Mouse (Mus musculus) Muller cell, postnatal 12 days (primary cell): Measurements from ENCODE around the gene Olfr1079.
"Not testable (repeated sequence)": the region's sequence is repeated elsewhere in the genome, so short reads cannot be mapped to it uniquely, and the experiment has no call there.

ENCODE experiments used
- DNase-seq: peaks from one replicate; pipeline ENCODE4 v3.0.0-alpha.2; 2015; ENCODE audit errors: inconsistent ontology term

Gene Olfr1079

DNA sequence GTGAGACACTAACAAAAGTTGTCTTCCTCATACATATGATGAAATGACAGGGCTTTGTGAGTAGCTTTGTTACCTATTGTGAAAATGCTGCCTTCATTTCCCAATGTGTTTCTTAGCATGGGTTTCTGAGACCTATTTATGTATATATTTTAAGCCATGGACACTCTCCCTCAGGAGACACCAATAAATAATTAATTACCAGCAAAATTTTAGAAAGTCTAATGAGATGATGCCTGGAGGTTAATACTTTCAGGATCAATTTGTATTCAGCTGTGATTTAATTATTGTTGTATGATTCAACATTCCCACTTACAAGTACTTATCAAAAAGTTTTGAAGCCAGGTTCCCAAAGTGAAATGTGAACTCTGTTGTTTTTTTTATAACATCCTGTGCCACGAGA, at the start of gene Olfr1079:
Olfr1079 (minus strand) TSS at position 101 of the 400 bp plus-strand sequence.
- no peak for DNase-seq

- DNase-seq, result not testable (repeated sequence)
These were observed 15.9 kb upstream of the Olfr1079 start, which contains the start of gene Olfr1080 for GRCm38 (mm10) chr2:86558135-86558534. Olfr1080 (minus strand) TSS chr2:86558235.

DNA sequence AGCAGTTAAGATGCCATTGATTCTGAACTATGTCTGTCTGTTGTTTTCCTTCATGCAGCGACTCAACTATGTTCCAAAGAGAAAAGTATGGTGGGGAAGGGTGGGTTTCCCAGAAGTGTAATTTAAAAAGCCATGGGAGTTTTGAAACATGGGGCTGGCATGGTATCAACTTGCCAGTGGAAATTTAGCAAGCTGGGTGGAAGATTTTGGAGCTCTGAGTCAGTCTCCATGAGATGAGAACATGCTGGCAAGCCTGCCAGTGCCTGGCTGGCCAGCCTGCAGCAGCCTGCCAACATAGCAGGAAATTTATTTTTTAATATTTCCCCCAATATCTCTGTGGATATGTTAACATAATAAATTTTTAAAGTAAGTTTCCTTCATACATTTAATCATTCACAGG, 11.3 kb downstream of the Olfr1079 start:
- no peak for DNase-seq

DNA sequence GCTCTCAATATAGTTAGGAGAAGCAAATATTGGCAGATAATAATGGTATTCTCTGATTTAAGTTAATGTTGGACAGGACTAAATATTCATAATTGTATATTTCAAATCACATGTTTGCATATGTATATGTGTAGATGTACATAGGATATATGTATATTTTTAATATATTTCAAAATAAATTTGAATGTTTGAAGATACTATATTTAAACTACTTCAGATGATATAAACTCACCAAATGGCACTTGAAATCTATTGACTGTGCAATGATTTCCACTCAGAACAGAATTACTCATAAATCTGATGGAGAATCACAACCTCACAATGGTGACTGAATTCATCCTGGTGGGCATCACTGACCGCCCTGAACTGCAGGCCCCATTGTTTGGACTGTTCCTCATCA, 34.1 kb downstream of the Olfr1079 start, which contains the start of gene Olfr1076:
Olfr1076 (plus strand) TSS at position 301 of the 400 bp plus-strand sequence.
- no peak for DNase-seq

DNA sequence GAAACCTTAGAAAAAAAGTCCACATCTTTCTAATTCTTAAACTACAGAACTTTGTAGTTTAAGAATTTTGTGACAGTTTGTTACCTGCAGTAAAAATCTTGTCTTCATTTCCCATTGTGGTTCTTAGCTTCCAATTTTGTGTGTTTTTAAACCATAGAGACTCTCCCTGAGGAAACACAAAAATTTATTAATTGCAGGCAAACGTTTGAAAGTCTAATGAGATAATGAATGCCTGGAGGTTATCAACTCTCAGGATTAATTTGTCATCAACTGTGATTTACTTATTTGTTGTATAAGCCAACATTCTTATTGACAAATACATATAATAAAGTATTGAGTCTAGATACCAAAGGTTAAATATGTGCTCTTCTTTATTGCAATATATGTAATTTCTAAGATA, 55.0 kb downstream of the Olfr1079 start, which contains the start of gene Olfr228:
Olfr228 (minus strand) TSS at position 101 of the 400 bp plus-strand sequence.
- DNase-seq, result no peak
